In the genomic region with DNA sequence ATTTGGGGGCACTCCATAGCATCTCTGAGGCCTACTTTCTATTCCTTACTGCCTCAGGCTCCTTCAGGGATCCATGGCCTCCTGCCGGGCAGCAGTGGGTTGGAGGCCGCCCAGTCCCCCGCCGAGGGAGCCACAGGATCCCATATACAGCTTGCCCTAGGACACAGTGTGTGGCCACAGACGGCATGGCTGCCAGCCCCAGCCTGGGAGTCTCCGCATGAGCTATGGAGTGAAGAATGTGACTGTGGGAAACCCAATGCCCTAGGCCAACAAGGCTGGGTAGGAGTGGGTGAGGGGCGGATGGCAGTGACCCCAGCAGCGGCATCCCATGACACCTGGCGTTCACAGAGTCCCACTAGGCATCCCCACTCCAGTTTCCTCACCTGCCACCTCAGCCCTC, we compare ENCODE assay signal across 18 mouse cellular contexts.
DNase-seq lines count a peak whose midpoint lies in the region; ATAC-seq lines count a peak whose summit lies in the region.
"Had no signal": no experiment of that assay in that cellular context is flagged by ENCODE, and none has a peak within 500 bp of the region (broad histone marks: within the 10 kb centered on the region; RNA-seq: fewer than 3 reads in every experiment).

No protein-coding gene starts in this region.

- no peak for ATAC-seq in forebrain, embryonic 16.5 days
- ATAC-seq: forebrain, embryonic 13.5 days; intestine, embryonic 16.5 days had no signal

- H3K27ac ChIP-seq in forebrain, embryonic 10.5 days, result peak overlapping the region; percentile 8; the same call in 1 of the 2 replicates
- no peak overlapping the region for H3K27ac ChIP-seq in forebrain, embryonic 16.5 days (ENCODE audit: low read length)
- peak overlapping the region; percentile 74 for H3K27ac ChIP-seq in limb, embryonic 10.5 days
- H3K27ac ChIP-seq: embryonic facial prominence, embryonic 13.5 days; forebrain, embryonic 13.5 days; heart, embryonic 13.5 days; hindbrain, embryonic 14.5 days had no signal

- no peak overlapping the region for H3K4me3 ChIP-seq in forebrain, embryonic 10.5 days
- H3K4me3 ChIP-seq in forebrain, embryonic 16.5 days (replicated peaks; ENCODE audit: low read length), result no peak overlapping the region
- H3K4me3 ChIP-seq in limb, embryonic 10.5 days, result no peak overlapping the region
- H3K4me3 ChIP-seq: embryonic facial prominence, embryonic 13.5 days; forebrain, embryonic 13.5 days; heart, embryonic 13.5 days had no signal

- H3K4me2 ChIP-seq in forebrain, embryonic 16.5 days (ENCODE audit: low read length), result no peak overlapping the region
- H3K4me2 ChIP-seq: embryonic facial prominence, embryonic 13.5 days; forebrain, embryonic 13.5 days; heart, embryonic 13.5 days; hindbrain, embryonic 14.5 days had no signal

- H3K9ac ChIP-seq in forebrain, embryonic 16.5 days (replicated peaks; ENCODE audit: low read depth, low read length), result no peak overlapping the region
- H3K9ac ChIP-seq: embryonic facial prominence, embryonic 13.5 days; forebrain, embryonic 13.5 days; heart, embryonic 13.5 days; hindbrain, embryonic 14.5 days had no signal

- intact Hi-C loops in heart, postnatal 25 days (cut with DNase I), result no loop called here

- H3K9me3 ChIP-seq in forebrain, embryonic 10.5 days, result no peaks in the 10 kb centered on the region
- no peaks in the 10 kb centered on the region for H3K9me3 ChIP-seq in forebrain, embryonic 16.5 days (ENCODE audit: control insufficient read depth, low read length)
- H3K9me3 ChIP-seq in limb, embryonic 10.5 days (replicated peaks), result no peaks in the 10 kb centered on the region
- H3K9me3 ChIP-seq: embryonic facial prominence, embryonic 13.5 days; forebrain, embryonic 13.5 days; heart, embryonic 13.5 days had no signal

- H3K27me3 ChIP-seq in forebrain, embryonic 10.5 days (ENCODE audit: poor library complexity, severe bottlenecking), result no peaks in the 10 kb centered on the region
- H3K27me3 ChIP-seq in forebrain, embryonic 16.5 days (replicated peaks; ENCODE audit: control insufficient read depth, insufficient read depth, low read length), result no peaks in the 10 kb centered on the region
- no peaks in the 10 kb centered on the region for H3K27me3 ChIP-seq in limb, embryonic 10.5 days (ENCODE audit: low read depth, poor library complexity, severe bottlenecking)
- H3K27me3 ChIP-seq: embryonic facial prominence, embryonic 13.5 days; forebrain, embryonic 13.5 days; heart, embryonic 13.5 days had no signal

- DNase-seq in forebrain, embryonic 10.5 days (ENCODE audit: extremely low spot score, low spot score), result no peak
- peak; percentile 85 for DNase-seq in heart, adult 11 months
- no peak for DNase-seq in heart, postnatal 25 days (ENCODE audit: low spot score)
- DNase-seq in Muller cell, postnatal 12 days (ENCODE audit: inconsistent ontology term), result peak; percentile 36
- no peak for DNase-seq in limb, embryonic 10.5 days (ENCODE audit: low spot score)
- no peak for DNase-seq in layer of hippocampus, postnatal 25 days (ENCODE audit: extremely low spot score in 1 of 2, low spot score in 1 of 2)
- DNase-seq: adrenal gland, adult 8-10 months; cerebellum, adult 11 months; cerebellum, adult 8-10 months; cerebellum, postnatal 14 days; embryo, embryonic 11 days; heart, postnatal 4 days had no signal

- 84% methylated on average over 9 of the region's 9 CpGs for WGBS in forebrain, embryonic 10.5 days
- 84% methylated on average over 9 of the region's 9 CpGs for WGBS in forebrain, embryonic 16.5 days
- WGBS in limb, embryonic 10.5 days, result 86% methylated on average over 9 of the region's 9 CpGs

- peaks cover 7% of the 10 kb centered on the region for H3K4me1 ChIP-seq in forebrain, embryonic 10.5 days
- H3K4me1 ChIP-seq in forebrain, embryonic 16.5 days (replicated peaks; ENCODE audit: control insufficient read depth, insufficient read depth, low read length), result peaks cover 4% of the 10 kb centered on the region; the same call in 1 of the 2 replicates
- peaks cover 29% of the 10 kb centered on the region for H3K4me1 ChIP-seq in limb, embryonic 10.5 days
- H3K4me1 ChIP-seq: forebrain, embryonic 13.5 days had no signal

- no peaks in the 10 kb centered on the region for H3K36me3 ChIP-seq in forebrain, embryonic 10.5 days (replicated peaks)
- H3K36me3 ChIP-seq in forebrain, embryonic 16.5 days (ENCODE audit: control insufficient read depth, insufficient read depth), result no peaks in the 10 kb centered on the region
- no peaks in the 10 kb centered on the region for H3K36me3 ChIP-seq in limb, embryonic 10.5 days
- H3K36me3 ChIP-seq: embryonic facial prominence, embryonic 13.5 days; heart, embryonic 13.5 days had no signal

Comparison
In these comparisons a context has a peak if more than half of its experiments do, and no peak if none do; other contexts are left out.
1. DNase-seq: peak in heart, adult 11 months (single experiment) and Muller cell, postnatal 12 days (single experiment); none in forebrain, embryonic 10.5 days (single experiment), heart, postnatal 25 days (single experiment), limb, embryonic 10.5 days (single experiment) and layer of hippocampus, postnatal 25 days (0 of 2).